Mouse (Mus musculus) right cerebral cortex, postnatal 36 days (tissue): Measurements from ENCODE around the gene Mpp5.

Source experiments
- DNase-seq, 2 experiments: peaks; one replicate each; pipeline ENCODE4 v3.0.0; 2022; ENCODE audit warnings: low spot score in 2 of 2, mixed read lengths in 1 of 2

Gene Mpp5

DNA sequence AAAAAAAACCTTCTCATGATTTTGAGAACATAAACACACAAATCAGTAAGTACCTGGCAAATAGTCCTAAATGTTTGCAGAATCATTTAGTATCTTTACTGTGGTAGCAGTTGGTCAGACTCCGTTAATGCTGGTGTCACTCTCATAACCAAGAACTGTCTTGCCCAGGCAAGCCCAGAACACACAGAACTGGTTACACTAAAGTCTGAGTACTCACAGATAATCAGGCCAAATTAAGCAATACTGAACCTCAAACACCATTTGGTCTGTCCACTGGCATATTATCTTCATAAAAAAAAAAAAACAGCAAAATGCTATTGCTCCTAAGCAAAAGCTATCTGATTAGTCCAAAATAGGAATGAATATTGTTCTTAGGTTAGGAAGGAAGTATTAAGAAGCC lies 93.7 kb downstream of the Mpp5 start:
- DNase-seq = no peak

DNA sequence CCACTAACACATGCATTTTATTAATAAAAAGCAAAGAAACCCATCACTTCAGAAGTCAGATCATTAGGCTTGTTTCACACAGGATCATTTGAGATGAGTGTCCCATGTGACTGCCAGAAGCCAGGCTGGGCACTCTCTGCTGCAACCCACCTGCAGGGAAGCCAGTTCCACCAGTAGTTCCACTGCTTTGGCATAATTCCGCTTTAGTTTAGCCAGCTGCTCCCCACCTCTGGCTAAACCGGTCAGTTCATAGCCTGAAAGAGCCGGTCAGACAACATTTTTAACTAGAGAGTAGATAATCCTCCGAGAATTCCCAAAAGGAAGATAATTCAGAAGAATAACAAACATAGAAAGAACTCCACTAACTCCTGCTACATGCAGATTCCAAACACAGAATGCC lies 99.5 kb downstream of the Mpp5 start:
- no peak for DNase-seq

DNA sequence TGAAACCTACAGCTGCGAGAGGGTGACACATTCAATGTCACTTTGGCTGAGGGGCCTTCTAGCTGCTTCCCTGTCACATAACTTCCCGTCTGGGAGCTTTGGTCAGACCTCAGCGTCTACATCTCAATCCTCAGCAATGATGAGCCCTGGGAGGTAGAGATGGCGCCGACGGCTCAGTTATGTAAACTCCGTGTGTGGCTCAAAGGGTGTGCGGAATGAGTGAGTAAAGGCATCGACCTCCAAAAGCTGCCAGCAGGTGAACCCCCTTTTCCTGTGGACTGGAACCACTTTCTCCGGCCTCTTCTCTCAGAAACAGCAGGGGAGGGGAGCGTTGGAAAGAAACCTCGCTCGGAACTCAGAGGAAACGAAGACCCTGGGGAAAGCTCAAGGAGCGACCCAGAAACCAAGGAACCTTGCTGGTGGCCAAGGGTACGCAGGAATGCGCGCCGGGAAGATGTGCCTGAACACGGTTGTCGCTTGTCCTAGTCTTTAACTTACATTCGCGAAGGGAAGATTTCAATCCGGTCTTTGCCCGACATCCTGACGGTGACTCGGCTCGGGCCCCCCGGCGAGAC lies 112.3 kb downstream of the Mpp5 start:
- DNase-seq = peak in 1 of 2 experiments; percentile 23

DNA sequence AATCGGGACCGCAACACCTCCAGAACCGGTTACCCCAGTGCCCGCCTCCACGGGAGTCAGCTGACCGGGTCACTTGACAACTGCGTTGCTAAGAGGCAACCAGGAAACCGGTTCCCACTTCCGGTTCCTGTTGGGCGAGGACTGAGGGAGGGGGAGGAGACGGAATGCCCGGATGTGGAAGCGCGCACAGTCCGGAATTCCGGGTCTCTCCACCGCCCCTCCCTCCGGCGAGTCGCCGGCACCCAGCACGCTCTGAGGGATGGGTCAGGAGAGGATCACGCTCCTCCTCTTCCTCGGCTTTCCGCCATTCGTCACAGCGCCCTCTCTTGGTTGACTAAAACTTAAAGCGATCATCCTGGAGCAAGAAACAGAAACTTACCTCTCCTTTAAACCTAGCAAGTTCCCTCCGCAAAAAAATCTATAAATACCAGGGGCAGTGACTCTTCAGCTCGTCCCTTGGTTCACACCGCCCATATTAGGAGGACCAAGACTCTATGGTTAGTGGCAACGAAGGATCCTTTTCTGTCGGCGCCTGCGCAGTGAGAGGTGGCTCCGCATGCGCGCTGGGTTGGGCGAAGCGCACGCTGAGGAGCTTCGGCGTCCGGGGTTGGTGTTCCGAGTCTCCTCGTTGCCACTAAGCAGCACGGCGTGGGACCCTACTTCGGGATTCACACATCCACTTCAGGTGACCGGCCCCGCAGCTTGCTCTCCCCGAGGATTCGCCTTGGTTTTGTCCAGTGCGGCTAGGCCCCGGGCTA lies 113.0 kb downstream of the Mpp5 start, which contains the start of the genes Atp6v1d and Eif2s1:
Gene Atp6v1d (minus strand): TSS at position 143 of the 758 bp plus-strand sequence.
Gene Eif2s1 (plus strand): TSS at position 324 of the 758 bp plus-strand sequence.
- peak; percentile 98 to 99 for DNase-seq

DNA sequence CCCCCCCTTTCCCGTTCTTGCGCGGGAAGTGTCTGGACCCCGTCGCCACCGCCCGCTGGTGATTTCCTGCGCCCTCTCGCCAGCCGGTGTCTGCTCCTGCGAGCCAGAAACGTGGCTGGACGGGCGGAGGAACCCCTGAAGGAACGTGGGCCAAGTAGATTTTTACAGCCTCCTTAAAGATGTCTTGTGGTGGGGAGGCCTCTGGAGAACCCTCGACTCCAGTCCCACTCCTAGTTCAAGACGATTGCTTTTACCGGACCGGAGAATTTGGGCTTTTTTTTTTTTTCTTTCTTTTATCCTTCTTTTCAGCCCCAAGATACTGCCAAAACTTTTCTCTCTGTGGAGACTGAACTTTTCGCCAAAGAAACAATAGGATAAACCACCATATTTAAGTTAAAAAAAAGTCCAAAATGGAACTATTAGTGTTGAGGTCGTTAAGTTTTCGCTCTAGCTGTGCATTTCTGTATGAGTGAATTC lies 113.6 kb downstream of the Mpp5 start:
- DNase-seq = no peak

DNA sequence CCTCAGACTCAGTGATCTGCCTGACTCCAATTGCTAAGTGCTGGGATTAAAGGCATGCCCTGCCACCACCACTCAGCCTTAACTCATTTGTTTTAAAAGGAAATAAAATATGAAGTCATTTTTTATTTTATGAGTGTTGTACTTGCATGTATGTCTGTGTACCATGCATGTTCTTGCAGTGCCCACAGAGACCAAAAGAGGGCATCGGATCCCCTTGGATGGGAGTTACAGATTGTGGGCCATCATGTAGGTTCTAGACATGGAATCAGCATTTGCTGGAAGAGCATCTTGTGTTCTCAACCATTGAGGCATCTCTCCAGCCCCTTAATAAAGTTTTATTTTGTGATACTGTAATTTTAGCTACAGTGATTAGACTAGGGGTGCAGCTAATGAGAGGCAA lies 116.7 kb downstream of the Mpp5 start:
- no peak for DNase-seq

DNA sequence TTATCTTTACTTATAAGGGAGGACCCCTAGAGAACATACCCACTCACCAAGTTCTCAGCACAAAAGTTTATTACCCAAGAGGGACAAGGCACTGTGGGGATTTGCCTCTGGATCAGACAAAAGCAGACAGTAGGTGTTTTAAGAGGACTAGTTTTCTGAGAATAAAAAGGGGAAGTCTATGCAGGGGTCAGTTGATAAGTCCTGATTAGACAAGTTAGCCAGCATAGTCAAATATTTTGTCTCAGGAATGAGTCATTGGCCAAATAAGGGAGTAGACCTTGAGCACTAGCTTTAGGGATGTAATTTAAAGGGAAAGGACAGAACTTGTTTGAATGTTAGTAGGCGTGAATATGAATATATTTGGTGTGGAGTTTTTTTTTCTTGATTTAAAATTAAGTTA lies 119.4 kb downstream of the Mpp5 start:
- no peak for DNase-seq

DNA sequence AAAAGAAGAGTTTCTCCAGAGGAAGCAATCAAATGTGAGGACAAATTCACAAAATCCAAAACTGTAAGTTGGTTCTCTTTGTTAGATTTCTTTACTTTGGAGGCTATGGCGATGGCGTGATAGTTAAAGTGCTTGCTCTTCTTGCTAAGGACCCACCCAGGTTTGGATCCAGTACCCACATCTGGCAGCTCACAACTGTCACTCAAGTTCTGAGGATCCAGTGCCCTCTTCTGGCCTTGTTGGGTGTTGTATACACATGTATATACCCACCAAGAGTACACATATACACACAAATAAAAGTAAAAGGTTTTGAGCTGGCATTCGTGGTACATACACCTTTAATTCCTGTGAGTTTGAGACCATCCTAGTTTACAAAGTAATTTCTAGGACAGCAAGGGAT lies 125.9 kb downstream of the Mpp5 start:
- no peak for DNase-seq

DNA sequence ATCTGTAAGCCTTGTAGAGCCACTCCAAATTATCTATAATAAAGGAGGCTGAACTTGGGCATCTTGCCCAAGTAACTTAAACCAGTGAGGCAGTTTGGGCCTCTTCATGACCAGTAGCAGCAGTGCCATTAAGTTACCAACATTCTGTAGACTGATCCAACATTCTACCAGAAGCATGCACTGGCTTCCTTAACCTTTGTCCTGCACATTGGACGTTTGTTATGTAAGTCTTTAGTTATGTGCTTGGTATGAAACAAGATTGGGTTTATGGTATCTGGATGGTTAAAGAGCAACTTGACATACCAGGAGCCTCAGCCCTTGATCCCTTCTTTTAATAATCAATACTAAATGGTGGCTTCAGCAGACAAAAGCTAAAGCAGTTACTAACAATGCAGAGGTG lies 141.4 kb downstream of the Mpp5 start:
- DNase-seq = no peak
